Mouse (Mus musculus) CD4-positive helper T cell, adult 2 months (primary cell): ENCODE measurements around the gene Ppfia4.

ENCODE experiments used
- DNase-seq: peaks from one replicate; pipeline ENCODE4 v3.0.0-alpha.2; 2012; ENCODE audit warnings: low read depth, missing footprints, low spot score

Gene Ppfia4

DNA sequence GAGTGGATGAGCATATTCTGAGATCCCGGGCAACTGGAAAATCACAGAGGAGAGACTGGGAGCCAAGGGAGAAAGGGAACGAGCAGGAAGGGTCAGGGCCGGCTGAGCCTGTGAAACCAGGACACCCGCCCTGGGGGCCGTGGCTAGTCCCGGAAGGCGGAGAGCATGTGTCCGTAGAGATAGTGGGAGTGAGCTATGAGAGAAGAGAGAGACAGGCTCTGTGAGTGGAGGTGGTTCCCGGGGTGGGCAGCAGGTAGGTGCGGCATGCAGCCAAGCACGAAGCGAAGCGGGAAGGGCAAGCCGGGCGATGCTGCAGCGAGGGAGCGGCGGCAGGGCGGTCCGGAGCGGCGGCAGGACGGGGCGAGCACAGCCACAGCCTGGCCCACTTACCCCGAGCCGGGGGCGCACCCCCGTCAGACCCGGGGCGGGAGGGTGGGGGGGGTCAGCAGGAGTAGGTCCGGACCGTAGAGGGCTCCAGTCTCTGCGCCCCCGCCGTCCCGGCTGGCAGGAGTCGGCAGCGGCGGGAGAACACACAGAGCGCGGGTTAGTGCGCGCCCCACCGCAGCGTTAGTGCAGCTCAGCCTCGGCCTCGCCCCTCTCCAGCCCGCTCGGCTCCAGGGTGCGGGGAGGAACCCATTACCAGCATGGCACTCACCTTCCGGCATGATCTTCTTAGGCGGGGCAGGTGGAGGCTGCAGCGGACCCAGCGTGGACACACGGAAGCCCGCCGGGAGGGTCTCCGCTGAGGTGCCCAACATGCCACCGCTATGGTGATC lies 33.9 kb downstream of the Ppfia4 start:
- DNase-seq: no peak

DNA sequence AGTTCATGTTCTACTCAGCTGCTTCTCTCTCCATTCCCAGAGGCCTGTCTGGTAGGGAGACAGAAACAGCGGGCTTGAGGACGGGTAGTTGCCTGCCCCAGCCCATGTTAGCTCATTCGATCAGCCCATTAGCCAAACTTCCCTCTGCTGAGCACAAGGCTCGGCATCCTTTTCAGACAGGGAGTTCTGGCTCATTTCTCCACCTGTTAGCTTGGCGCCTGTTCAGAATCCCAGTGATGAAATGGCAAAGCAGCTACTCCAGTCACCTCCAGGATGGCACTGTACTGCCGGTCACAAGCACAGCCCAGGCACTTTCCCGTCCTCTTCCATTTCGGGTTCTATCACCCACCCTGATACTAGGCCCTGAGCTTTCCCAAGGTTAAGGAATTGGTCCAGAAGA lies 35.5 kb downstream of the Ppfia4 start:
- no peak for DNase-seq

DNA sequence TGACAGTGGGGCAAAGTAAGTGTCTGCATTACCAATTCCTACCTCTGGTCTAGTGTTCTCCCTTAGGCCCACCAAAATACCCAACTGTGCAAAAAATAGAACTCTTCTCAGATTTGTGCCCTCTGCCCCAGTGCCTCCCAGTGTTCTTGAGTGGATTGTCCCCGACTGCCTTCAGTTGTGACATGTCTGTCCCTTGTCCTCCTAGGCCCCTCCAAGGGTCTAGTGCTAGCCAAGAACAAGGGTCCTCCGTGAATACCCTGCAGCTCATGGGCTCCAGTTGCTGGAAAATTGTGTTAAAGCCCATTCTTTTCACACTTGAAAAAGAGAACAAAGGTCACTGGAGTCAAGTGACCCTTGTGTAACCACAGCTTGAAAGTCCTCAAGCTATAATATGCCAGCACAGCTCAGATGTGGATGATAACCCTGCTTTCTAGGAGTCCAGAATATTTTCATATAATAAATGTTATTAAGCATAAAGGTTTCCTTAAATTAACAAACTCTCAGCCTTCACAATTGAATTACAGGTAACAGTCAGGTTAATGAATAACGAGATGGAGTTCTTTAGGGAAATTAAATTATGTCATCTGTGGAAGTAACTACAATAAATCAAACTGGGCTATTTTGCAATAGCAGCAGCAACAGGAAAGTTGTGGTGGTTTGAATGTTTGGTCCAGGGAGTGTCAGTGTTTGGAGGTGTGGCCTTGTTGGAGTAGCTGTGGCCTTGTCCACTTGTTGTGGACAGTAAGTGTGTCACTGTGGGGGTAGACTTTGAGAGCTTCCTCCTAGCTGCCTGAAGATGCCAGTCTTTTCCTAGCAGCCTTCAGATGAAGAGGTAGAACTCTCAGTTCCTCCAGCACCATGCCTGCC lies 38.8 kb downstream of the Ppfia4 start:
- DNase-seq: no peak

DNA sequence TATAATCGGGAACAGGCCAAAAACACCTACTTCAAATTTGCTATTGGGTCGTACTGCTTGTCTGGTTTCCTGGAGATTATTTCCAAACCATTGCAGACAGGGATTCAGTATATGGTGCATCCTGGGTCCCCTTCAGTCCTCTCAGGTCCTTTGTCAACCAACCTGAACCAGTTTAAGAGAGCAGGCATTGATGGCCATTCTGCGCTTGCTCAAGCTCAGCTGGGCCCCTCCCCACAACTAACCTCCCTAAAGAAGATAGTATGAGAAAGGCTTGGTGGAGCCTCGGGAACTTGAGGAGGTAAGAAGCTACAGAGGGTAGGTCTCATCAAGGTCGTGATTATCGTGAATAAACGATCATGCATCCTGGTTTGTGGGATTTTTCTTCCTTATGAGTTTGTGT lies 39.5 kb downstream of the Ppfia4 start:
- DNase-seq: no peak

DNA sequence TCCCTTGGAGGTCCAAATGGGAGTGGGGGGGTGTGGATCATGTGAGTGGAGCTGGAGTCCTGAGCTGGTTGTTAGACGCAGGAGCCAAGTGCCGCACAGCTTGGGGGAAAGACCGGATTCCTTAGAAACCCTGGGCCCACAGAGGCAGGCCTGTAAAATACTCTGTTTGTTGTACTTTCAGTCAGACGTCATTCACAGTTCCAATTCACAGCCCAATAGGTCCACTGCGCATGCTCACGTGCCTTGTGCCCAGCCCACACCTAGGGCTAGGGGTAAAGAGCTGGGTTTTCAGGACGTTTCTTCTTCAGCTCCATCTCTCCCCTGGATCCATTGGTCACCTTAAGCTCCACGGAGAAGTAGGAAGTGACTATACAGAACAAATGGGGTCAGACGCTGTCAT lies 40.1 kb downstream of the Ppfia4 start:
- DNase-seq: no peak

DNA sequence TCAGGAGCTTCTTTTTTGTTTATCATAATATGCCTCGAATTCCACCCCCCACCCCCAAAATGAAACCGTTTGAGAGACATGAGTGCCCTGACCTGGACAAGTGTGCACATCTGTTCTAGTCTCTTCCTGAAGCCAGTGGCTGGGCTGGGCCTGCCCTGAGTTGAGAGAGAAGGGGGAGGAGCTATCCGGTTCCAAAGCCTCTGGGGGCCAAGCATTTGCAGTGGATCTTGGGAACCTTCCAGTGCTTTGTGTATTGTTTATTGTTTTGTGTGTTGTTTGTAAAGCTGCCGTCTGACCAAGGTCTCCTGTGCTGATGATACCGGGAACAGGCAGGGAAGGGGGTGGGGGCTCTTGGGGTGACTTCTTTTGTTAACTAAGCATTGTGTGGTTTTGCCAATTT lies 40.7 kb downstream of the Ppfia4 start:
- no peak for DNase-seq

DNA sequence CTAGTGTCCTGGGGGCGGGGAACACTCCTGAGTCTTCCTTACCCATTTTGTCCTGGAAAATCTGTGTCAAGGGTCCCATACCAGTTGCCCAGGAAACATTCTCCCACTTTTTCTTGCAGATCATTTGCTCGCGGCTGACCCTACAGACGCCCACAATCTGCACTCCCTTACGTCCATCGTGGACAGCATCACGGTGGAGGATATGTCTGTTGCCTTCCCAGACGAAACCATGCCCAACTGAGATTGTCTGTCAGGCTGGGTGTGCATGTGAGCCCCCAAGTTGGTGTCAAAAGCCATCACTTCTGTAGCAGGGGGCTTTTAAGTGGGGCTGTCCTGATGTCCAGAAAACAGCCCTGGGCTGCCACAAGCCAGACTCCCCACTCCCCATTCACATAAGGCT lies 41.2 kb downstream of the Ppfia4 start:
- DNase-seq: no peak

DNA sequence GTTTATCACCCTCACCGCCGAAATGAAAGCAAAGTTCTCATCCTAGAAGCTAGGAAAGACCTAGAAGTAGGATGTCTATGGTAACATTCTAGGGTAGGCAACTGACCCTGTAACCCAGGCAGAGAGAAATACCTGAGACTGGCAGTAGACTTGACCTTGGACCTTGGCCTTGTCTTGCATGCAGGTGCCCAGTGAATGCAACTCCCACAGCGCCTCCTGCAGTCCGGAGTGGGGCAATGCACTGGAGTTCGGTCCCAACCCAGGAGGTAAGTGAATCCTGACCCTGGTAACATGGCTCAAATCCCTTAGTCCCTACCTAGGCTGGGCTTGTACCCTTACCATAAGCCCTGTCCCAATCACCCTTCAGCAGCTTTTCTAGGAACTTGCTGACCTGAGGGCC lies 41.8 kb downstream of the Ppfia4 start:
- no peak for DNase-seq

DNA sequence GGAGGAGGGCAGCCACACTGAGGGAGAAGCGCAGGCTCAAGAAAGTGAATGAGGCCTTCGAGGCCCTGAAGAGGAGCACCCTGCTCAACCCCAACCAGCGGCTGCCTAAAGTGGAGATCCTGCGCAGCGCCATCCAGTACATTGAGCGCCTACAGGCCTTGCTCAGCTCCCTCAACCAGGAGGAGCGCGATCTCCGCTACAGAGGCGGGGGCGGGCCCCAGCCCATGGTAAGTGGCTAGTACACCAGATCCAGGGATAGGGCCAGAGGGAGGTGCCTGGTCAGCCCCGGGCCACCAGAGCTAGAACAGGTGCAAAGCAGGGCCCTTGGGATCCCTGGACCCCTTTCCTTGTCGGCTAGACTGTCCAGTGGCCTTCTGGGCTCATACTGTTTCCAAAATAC lies 42.4 kb downstream of the Ppfia4 start:
- no peak for DNase-seq

DNA sequence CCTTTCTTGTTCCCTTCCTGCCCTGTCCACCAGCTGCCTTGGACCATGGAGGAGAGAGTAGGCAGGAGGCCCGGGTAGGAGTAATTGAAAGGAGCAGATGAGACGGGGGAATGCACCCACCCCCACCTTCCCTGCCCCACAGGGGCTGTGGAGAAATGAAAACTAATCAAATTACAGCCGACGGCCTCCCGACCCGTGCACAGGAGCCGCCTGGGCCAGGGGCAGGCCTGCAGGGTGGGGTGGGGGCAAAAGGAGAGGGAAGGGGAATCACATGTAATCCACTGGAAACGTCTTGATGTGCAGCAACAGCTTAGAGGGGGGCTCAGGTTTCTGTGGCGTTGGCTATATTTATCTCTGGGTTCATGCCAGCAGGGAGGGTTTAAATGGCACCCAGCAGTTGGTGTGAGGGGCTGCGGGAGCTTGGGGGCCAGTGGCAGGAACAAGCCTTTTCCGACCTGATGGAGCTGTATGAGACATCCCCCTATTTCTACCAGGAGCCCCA lies 43.1 kb downstream of the Ppfia4 start, which contains the start of gene Myog:
Myog (plus strand) TSS at position 392 of the 502 bp plus-strand sequence.
- DNase-seq: no peak

DNA sequence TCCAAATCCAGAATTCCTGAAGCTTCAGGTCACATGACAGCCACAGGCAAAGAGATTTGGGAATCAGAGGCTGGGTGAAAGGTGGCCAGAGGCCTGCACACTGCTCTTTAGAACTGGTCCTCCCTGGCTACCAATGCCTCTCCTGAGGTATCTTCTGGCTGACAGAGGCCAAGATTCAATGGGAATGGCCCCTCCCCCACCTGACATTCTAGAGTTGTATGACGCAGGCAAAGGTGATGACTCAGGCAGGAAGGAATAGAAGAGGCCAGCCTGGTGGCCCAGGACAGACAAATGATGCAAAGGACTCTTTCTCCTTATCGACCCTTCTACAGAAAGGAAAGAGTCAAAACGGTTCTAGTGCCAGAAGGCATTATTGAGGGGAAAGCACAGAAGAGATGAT lies 44.5 kb downstream of the Ppfia4 start:
- DNase-seq: no peak

DNA sequence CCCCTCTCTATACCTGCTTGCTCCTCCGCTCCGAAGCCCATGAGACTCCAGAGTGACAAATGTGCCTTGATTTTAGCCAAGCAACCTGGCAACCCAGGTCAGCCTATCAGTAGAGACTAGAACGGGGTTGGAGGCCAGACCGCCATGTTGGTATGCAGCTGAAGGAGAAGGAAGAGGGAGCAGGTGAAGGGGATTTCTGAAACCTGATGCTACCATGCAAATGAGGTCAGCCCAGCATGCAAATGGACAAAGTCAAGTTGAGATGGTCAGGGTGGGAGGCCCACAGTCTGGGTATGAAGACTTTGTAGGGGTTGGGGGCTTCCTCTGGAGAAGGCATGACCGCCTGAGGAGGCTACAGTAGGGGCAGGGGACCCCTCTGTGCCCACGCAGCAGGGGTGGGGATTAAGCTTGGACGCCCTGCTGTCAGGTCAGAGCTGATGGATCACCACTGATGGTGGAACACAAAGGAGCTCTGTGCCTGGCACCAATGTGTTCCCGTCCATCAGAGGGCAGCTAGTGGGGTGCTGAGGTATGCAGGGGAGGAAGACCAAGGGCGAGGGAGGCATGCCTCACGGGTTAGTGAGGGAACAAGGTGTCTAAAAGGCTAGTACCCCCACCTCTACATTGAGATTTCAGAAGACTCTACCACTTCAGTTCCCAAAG lies 47.1 kb downstream of the Ppfia4 start:
- no peak for DNase-seq

DNA sequence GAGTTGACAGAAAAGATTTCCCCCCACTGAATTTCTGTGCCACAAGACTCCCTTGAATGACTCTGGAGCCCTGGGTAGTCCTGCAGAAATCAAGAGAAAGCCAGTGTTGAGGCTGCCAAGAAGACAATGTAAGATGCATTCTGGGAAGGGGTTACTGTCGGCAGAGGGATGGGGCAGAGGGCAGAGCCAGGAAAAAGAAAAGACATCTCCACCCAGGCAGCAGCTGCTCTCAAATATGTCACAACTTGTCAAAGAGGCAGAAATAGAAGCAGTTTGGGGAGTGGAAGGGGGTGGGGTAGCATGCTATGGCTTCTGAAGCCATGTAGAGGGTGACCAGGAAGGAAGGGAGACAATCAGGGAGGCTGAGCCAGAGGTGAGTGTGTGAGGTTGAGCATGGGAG lies 49.6 kb downstream of the Ppfia4 start:
- DNase-seq: no peak

DNA sequence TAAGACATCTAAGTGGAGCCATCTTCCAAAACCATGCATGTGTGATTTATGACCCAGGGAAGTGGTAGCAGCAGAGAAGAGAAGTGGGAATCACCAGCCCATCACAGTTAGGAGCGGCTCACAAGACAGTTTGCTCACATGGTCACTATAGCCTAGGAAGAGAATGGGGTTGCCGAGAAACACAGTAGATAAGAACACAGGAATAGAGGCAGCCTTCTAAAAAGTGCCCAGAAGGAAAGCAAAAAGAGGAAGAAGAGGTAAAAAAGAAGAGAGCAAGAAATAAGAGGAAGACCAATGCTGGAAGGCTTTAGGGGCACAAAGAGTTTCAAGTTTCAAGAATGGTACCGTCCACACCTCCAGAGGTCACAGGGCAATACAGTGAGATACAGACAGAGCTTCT lies 50.4 kb downstream of the Ppfia4 start:
- DNase-seq: no peak

DNA sequence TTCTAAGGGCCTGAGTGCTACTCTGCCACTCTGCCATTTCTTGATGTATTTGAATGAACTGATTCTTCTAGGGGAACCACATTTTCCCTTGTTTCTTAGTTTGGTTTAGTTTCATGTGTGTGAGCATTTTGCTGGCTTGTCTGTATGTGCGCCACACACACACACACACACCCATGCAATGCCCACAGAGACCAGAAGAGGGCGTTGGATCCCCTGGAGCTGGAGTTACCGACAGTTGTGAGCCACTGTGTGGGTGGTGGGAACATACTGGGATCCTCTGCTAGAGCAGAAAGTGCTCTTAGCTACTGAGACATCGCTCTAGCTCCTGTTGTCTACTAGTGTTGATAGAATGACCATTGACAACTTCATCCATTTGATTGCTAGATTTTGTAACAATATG lies 51.2 kb downstream of the Ppfia4 start:
- DNase-seq: no peak

DNA sequence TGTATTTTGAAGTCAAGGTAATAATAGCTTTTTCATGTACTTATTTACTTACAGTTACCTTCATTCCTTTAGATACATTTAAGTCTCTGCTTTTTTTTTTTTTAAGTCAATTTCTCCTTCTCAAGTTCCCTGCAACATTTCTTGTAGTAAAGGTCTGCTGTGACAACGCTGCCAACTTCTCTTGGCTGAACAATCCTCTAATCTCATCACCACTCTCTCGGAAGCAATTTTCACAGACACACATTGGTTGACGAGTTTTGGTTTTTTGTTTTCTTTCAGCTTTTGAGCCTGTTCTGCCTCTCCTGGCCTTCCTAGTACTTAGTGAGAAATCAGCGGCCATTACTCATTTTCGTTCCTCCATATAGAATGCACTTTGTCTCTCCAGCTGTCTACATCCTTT lies 52.6 kb downstream of the Ppfia4 start:
- DNase-seq: no peak

DNA sequence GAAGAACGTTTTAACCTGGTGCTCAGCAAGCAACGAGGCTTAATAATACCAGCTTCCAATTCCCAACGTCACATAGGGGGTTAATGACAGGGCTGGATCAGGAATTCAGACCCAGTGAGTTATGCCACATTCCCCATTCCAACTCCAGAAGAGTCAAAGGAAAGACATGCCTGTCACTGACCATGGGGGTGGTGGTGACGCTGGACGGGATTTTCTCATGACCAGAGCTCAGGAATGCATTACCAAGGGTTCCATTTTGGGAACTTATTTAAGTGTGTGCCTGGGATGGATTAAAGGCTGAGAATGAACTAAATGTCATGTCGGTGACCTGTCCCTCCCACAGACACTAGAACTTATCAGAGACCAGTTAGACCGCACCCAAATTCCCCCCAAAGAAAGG lies 55.9 kb downstream of the Ppfia4 start:
- DNase-seq: no peak

DNA sequence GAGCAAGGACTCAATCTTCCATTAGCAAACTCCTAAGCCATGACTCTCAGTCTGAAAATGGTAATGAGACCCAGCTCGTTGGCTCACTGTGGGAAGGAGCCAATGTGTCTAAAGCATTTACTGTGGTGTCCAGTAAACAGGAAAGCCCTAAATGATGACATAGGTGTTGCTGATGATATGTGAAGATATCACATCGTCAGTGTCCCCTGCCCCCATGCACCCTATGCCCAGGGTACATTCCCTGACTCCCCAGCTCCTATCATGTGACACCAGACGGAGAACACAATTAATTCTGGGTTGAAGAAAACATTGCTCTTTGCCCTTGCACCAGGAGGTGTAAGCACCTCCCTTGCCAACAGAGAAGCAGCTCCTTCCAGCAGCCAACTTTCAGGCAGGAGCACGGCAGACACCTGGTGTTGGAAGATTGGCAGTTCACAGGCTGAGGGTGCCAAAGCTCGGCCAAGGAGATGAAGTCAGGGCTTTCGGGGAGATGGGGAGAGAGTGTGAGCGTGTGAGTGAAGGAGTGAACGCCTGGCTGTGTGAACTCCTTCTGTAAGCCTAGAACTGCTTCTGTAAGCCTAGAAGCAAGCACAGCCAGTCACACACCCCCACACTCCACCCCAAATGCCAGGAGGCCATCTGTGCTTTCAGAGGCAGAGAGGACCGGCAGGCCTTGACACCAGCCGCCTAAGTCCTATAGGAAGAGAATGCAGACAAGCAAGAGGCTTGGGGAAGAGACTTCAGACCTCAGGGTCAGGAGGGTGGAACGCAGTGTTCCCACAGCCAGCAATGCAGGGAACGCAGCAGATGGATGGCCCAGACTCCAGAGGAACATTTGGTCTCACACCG lies 56.9 kb downstream of the Ppfia4 start:
- no peak for DNase-seq

DNA sequence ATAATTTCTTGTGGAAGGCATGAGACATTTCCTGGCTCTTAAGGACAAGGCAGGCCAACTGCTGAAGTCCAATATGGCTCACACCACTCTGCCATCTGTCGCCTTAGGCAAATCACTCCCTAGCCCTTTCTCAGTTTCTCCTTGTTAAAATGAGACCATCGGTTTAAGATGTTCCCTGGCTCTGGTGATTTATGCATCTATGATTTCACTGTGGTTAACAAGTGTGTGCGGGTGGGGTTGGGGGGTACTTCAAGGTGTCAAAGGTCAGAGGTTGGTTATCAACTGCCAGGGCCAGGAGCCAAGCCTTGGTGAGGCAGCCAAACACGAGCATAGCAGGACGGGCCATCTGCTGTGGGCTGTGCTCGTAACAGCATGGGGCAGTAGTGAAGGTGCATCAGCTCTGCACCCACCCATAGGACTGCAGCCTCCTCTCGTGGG lies 58.2 kb downstream of the Ppfia4 start:
- DNase-seq: no peak

DNA sequence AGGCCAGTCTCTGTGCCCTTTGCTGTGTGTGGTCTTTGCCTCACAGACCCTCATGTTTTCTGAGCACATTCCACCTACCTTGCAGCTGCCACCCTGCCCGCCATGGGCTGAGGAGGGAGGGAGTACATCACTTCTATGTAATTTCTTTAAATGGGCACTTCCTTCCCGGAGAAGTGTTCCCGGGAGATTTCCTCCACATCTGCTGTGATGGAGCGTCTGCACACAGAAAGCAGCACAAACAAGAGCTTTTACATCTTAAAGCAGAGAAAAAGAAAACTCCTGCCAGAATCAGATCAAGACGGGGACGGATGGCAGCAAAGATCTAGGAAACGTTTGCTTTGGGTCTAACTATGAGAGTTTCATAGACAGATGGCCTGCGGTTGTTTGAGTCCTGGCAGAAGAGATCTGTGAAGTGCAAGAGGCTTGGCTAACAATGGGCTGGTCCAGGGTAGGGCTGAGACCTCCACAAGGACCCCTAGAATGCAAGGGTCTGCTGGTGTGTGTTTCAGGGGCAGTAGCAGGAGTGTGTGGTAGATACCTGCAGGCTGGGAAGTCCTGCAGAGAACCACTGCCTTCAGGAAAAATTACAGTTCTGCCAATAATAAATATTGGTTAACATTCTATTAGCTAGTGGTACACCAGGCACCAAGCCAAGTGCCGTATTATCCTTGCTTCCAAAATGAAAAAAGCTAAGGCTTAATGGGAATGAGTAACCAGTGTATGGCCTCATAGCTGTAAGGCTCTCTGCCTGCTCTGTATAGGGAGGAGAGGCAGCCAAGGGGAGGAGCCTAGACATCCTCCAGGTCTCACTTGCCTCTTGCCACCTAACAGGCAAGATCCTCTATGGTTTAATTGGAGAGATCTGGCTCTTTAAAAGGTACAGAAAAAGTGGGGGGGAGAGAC lies 59.0 kb downstream of the Ppfia4 start:
- DNase-seq: no peak
